Comparison of ENCODE assay signal across 8 mouse cellular contexts in the genomic region with DNA sequence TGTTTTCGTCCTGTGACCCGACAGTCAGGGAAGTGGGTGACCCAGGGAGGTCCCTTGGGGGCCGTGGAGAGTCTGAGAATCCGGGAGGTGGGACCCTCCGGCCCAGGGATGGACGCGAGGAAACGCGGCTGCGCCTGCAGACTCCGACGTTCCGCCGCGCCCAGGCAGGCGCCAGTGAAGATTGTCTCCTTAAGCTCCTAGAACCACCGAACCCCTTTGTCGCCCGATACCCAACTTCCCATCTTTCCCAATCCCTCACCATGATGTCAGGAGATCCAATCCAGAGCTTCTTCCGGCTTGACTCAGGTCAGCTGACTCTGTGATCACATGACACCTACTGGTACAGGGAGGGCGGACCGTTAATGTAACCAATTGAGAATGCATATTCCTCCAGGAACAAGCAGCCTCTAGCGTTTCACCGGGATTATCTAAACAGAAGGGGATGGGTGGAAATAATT. TPM values are rescaled to one million over a fixed set of nuclear protein-coding genes. Genes with fewer than 3 reads are reported as not detected.
DNase-seq lines count a peak whose midpoint lies in the region; ATAC-seq lines count a peak whose summit lies in the region.

A gene (minus strand): TSS at position 319 of the 458 bp plus-strand sequence.

- H3K4me3 ChIP-seq in hindbrain, embryonic 15.5 days: peak within 1 kb of the TSS; percentile 88

- peak within 1 kb of the TSS; percentile 95 for H3K4me2 ChIP-seq in hindbrain, embryonic 15.5 days

- DNase-seq in T-cell, adult 2 months (ENCODE audit: low spot score): peak; percentile 79
- DNase-seq in cerebellum, postnatal 36 days: peak; percentile 87 to 92
- DNase-seq in frontal cortex, postnatal 36 days (ENCODE audit: low spot score in 2 of 2): peak; percentile 87 to 93
- peak; percentile 93 for DNase-seq in left cerebral cortex, adult 11 months (ENCODE audit: low spot score)
- DNase-seq in lung, postnatal 4 days: peak; percentile 86 to 91
- DNase-seq in retina, postnatal 7 days (ENCODE audit: low read depth, low spot score): peak; percentile 94
- no peak for DNase-seq in urinary bladder, adult 2 months (ENCODE audit: low spot score)

- H3K27ac ChIP-seq in hindbrain, embryonic 15.5 days (replicated peaks): peak within 1 kb of the TSS; percentile 85

- peaks cover 28% of the 10 kb centered on the region for H3K4me1 ChIP-seq in hindbrain, embryonic 15.5 days (replicated peaks)

- peaks cover 7% of the 10 kb centered on the region; the same call in 1 of the 2 replicates for H3K36me3 ChIP-seq in hindbrain, embryonic 15.5 days

- H3K27me3 ChIP-seq in hindbrain, embryonic 15.5 days: 0 out of 2 replicates have a peak, but pooled peaks cover 2% of the 10 kb centered on the region

- WGBS in hindbrain, embryonic 15.5 days: under 1% methylated on average over 24 of the region's 24 CpGs

- H3K9ac ChIP-seq in hindbrain, embryonic 15.5 days: peak within 1 kb of the TSS; percentile 77

- peak; percentile 91 for ATAC-seq in hindbrain, embryonic 15.5 days (ENCODE audit: low FRiP score, low read depth)

- H3K9me3 ChIP-seq in hindbrain, embryonic 15.5 days: no peaks in the 10 kb centered on the region

RNA-seq across cellular contexts. Expression of the gene that starts here (rescaled TPM):
- 170 and 192 TPM in 2 replicates for polyA plus RNA-seq in hindbrain, embryonic 15.5 days (2015; fragmentation: Nextera tagmentation; extraction: Ambion mirVana)
- polyA plus RNA-seq in urinary bladder, adult 2 months (2012; rRNA removed): 92.3 and 124 TPM in 2 replicates
